Mouse (Mus musculus) testis, postnatal 14 days (tissue): ENCODE data around the gene Cpne8.

Experiments
- DNase-seq: peaks from one replicate; pipeline ENCODE4 v3.0.0; 2021; ENCODE audit warnings: low spot score

Gene Cpne8

GRCm38 (mm10) chr15:90463281-90463680 is 216.0 kb downstream of the Cpne8 start:
- no peak for DNase-seq

GRCm38 (mm10) chr15:90446076-90446475 is 233.2 kb downstream of the Cpne8 start:
- no peak for DNase-seq
